Mouse (Mus musculus) hindbrain, embryonic 14.5 days (tissue): ENCODE measurements around the gene Amot. TPM values are rescaled to one million over a fixed set of nuclear protein-coding genes. Genes with fewer than 3 reads are reported as not detected.

Experiments
- ATAC-seq: fragments of 200-750 bp; cut with Nextera tagmentation; 2 replicates; pipeline ENCODE4 v1.8.0; 2017; ENCODE audit warnings: moderate number of reproducible peaks, mild to moderate bottlenecking, moderate TSS enrichment, moderate library complexity; ENCODE audit not compliant: low FRiP score
- DNase-seq: peaks from one replicate; pipeline ENCODE4 v3.0.0-alpha.2; 2015; ENCODE audit warnings: low spot score
- H3K27ac ChIP-seq: fragments of 300-500 bp; sonication (generic); 2 replicates; pipeline ENCODE4 v1.5.1; 2014; ENCODE audit warnings: mild to moderate bottlenecking, moderate library complexity
- H3K27me3 ChIP-seq: fragments of 300-500 bp; sonication (generic); 2 replicates; pipeline ENCODE4 v1.6.1; 2014; ENCODE audit warnings: mild to moderate bottlenecking, low read length, mixed read lengths; ENCODE audit not compliant: control insufficient read depth, insufficient read depth
- H3K36me3 ChIP-seq: fragments of 300-500 bp; sonication (generic); replicated peaks from 2 replicates; pipeline ENCODE4 v1.6.1; 2014; ENCODE audit not compliant: control insufficient read depth, insufficient read depth
- H3K4me1 ChIP-seq: fragments of 300-500 bp; sonication (generic); replicated peaks from 2 replicates; pipeline ENCODE4 v1.6.1; 2014; ENCODE audit warnings: antibody characterized with exemption, low read length, mixed read lengths; ENCODE audit not compliant: control insufficient read depth, insufficient read depth
- H3K4me2 ChIP-seq: fragments of 300-500 bp; sonication (generic); replicated peaks from 2 replicates; pipeline ENCODE4 v1.6.1; 2014; ENCODE audit warnings: mild to moderate bottlenecking, moderate library complexity
- H3K4me3 ChIP-seq: fragments of 300-500 bp; sonication (generic); replicated peaks from 2 replicates; pipeline ENCODE4 v1.5.1; 2014; ENCODE audit warnings: mild to moderate bottlenecking, low read length
- H3K9ac ChIP-seq: fragments of 300-500 bp; sonication (generic); 2 replicates; pipeline ENCODE4 v1.6.1; 2014
- H3K9me3 ChIP-seq: fragments of 300-500 bp; sonication (generic); 2 replicates; pipeline ENCODE4 v1.6.1; 2016; ENCODE audit warnings: low read length; ENCODE audit not compliant: control insufficient read depth
- WGBS: fragments of 180-500 bp; shearing (Covaris S2); extraction: QIAGEN DNeasy Blood & Tissue Kit; methylation state at CpG from one replicate; pipeline ENCODE4 v1.1.7; 2014; 5-methylcytosine and 5-hydroxymethylcytosine counted together
- polyA plus RNA-seq: library from polyadenylated mRNA; unstranded; fragments of >200 nt; fragmentation: Nextera tagmentation; extraction: Ambion mirVana; gene quantifications from 2 replicates; pipeline ENCODE4 v1.2.1, GENCODE M21; 2014

Amot gene
- polyA plus RNA-seq, 1 experiment from 2014 or later: 10.3 TPM

DNA sequence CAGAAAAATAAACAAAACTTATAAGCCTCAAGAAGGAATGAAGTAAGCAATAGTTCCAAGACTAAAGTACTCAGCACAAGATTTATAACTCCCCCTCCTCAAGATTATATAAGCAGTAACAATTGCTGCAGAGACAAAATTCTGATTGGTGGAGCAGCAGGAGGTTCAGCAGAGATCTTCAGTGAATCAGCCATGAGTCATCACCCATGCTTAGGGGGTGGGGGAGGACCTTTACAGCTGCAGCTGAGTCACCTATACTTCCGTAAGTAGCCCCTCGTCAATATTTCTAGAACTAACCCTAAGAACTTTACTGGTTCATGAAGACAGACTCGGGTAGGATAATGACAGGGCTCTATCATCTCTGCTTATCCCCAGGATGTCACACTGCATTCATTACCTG is 43.6 kb downstream of the Amot start:
- Histone ChIP-seq H3K4me1 (no peaks in the 10 kb centered on the region), H3K9me3 (no peaks in the 10 kb centered on the region), H3K4me2 (no peak overlapping the region), H3K36me3 (no peaks in the 10 kb centered on the region), H3K9ac (no peak overlapping the region), H3K4me3 (no peak overlapping the region), H3K27me3 (no peaks in the 10 kb centered on the region), H3K27ac (no peak overlapping the region)
- ATAC-seq (no peak), DNase-seq (no peak)
- 98% methylated on average over 3 of the region's 3 CpGs for WGBS

DNA sequence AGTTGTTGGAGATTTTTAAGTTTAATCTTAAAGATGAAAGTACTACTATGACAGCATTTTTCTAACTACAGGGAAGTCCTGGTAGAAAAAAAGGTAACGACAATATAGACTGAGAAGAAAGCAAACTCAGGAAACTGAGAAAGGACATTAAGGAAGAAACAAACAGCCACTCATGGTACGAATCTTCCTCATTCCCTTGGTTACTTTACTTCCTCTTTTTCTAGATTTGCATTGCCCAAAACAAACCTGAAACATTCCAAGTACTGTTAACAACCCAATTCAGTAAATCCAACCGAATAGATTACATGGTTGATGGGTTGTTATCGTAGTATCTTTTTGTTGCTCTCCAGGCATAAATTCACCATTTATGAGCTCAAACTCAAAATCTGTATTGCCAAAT is 48.7 kb downstream of the Amot start:
- no peaks in the 10 kb centered on the region for H3K4me1 ChIP-seq
- no peaks in the 10 kb centered on the region for H3K27me3 ChIP-seq
- DNase-seq: no peak
- H3K9me3 ChIP-seq: no peaks in the 10 kb centered on the region
- 83% methylated on average over 4 of the region's 4 CpGs for WGBS
- no peak overlapping the region for H3K27ac ChIP-seq
- H3K4me2 ChIP-seq: no peak overlapping the region
- ATAC-seq: no peak
- H3K4me3 ChIP-seq: no peak overlapping the region
- no peaks in the 10 kb centered on the region; the same call in 1 of the 2 replicates for H3K36me3 ChIP-seq
- no peak overlapping the region for H3K9ac ChIP-seq

GRCm38 (mm10) chrX:145455629-145456028 is 49.4 kb downstream of the Amot start:
- Histone ChIP-seq H3K9me3 (no peaks in the 10 kb centered on the region), H3K27ac (no peak overlapping the region), H3K4me2 (no peak overlapping the region), H3K9ac (no peak overlapping the region), H3K36me3 (no peaks in the 10 kb centered on the region; the same call in 1 of the 2 replicates), H3K4me3 (no peak overlapping the region), H3K27me3 (no peaks in the 10 kb centered on the region), H3K4me1 (no peaks in the 10 kb centered on the region)
- 93% methylated on average over 6 of the region's 6 CpGs for WGBS
- no peak for DNase-seq
- ATAC-seq: no peak

GRCm38 (mm10) chrX:145454828-145455227 is 50.2 kb downstream of the Amot start:
- no peak overlapping the region for H3K27ac ChIP-seq
- 77% methylated on average over 4 of the region's 4 CpGs for WGBS
- DNase-seq (no peak), ATAC-seq (0 out of 2 replicates have a peak, but pooled peaks have one; percentile 55)
- H3K4me3 ChIP-seq: no peak overlapping the region
- no peak overlapping the region for H3K9ac ChIP-seq
- no peaks in the 10 kb centered on the region for H3K27me3 ChIP-seq
- no peak overlapping the region for H3K4me2 ChIP-seq
- H3K4me1 ChIP-seq: no peaks in the 10 kb centered on the region
- no peaks in the 10 kb centered on the region for H3K9me3 ChIP-seq
- no peaks in the 10 kb centered on the region; the same call in 1 of the 2 replicates for H3K36me3 ChIP-seq

DNA sequence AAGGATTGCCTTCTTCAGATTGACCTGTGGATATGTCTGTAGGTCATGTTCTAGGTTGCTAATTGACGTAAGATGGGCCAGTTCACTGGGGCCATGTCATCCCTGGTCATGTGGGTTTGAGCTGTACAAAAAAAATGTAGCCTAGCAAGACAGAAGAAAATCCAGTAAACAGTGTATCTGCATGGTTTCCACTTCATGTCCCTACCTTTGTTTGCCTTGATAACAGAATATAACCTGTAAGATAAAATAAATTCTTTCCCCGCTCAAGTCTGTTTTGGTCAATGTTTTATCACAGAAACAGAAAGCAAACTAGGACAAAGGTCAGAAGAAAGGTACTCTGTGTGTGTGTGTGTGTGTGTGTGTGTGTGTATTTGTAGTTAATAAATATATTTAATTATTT is 63.5 kb downstream of the Amot start:
- Histone ChIP-seq H3K4me1 (no peaks in the 10 kb centered on the region), H3K36me3 (no peaks in the 10 kb centered on the region), H3K27ac (no peak overlapping the region), H3K9me3 (no peaks in the 10 kb centered on the region), H3K4me2 (no peak overlapping the region), H3K9ac (no peak overlapping the region), H3K4me3 (no peak overlapping the region), H3K27me3 (no peaks in the 10 kb centered on the region)
- WGBS: 97% methylated on average over 2 of the region's 2 CpGs
- DNase-seq (no peak), ATAC-seq (no peak)

- 73% methylated on average over 4 of the region's 4 CpGs for WGBS
- H3K9me3 ChIP-seq: no peaks in the 10 kb centered on the region
- H3K36me3 ChIP-seq: no peaks in the 10 kb centered on the region
- no peaks in the 10 kb centered on the region for H3K27me3 ChIP-seq
- no peak overlapping the region for H3K9ac ChIP-seq
- no peak for ATAC-seq
- DNase-seq: no peak
- no peak overlapping the region for H3K27ac ChIP-seq
- H3K4me2 ChIP-seq: no peak overlapping the region
- no peaks in the 10 kb centered on the region for H3K4me1 ChIP-seq
- no peak overlapping the region for H3K4me3 ChIP-seq
Measured at GRCm38 (mm10) chrX:145433652-145434051, 71.3 kb downstream of the Amot start.

- H3K36me3 ChIP-seq: no peaks in the 10 kb centered on the region
- H3K9ac ChIP-seq: no peak overlapping the region
- ATAC-seq (no peak), DNase-seq (no peak)
- H3K27ac ChIP-seq: no peak overlapping the region
- H3K4me1 ChIP-seq: no peaks in the 10 kb centered on the region
- H3K4me2 ChIP-seq: no peak overlapping the region
- H3K9me3 ChIP-seq: no peaks in the 10 kb centered on the region
- no peak overlapping the region for H3K4me3 ChIP-seq
- no peaks in the 10 kb centered on the region for H3K27me3 ChIP-seq
- WGBS: 85% methylated on average over 5 of the region's 5 CpGs
Measured at GRCm38 (mm10) chrX:145430836-145431570, 74.0 kb downstream of the Amot start.

GRCm38 (mm10) chrX:145428811-145429210 is 76.2 kb downstream of the Amot start:
- no peak for ATAC-seq
- no peak overlapping the region for H3K9ac ChIP-seq
- H3K4me1 ChIP-seq: no peaks in the 10 kb centered on the region
- no peaks in the 10 kb centered on the region for H3K36me3 ChIP-seq
- no peak overlapping the region for H3K4me2 ChIP-seq
- no peak overlapping the region for H3K4me3 ChIP-seq
- H3K27me3 ChIP-seq: no peaks in the 10 kb centered on the region
- 59% methylated on average over 1 of the region's 1 CpGs for WGBS
- no peaks in the 10 kb centered on the region for H3K9me3 ChIP-seq
- H3K27ac ChIP-seq: no peak overlapping the region
- no peak for DNase-seq

DNA sequence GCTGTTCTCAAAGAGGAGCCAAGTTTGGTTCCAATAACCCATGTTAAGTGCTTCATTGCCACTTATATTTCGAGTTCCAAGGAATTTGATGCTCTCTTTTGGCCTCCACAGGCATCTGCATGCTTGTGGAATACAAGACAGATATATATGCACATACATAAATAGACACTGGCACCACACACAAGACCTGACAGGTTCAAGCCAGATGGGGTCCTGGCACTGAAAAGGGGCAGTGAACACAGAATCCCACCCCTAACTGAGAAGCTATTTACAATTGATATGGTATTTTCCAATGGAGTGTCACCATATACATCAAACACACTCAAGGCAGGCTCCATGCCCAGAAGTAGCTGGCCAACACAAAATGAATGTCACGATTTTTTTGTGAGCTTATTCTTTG is 81.0 kb downstream of the Amot start:
- WGBS: 64% methylated on average over 2 of the region's 2 CpGs
- Histone ChIP-seq H3K9ac (no peak overlapping the region), H3K27ac (no peak overlapping the region), H3K27me3 (no peaks in the 10 kb centered on the region), H3K4me2 (no peak overlapping the region), H3K4me1 (no peaks in the 10 kb centered on the region), H3K4me3 (no peak overlapping the region), H3K36me3 (no peaks in the 10 kb centered on the region), H3K9me3 (no peaks in the 10 kb centered on the region)
- DNase-seq: no peak
- no peak for ATAC-seq

GRCm38 (mm10) chrX:145414319-145414718 is 90.7 kb downstream of the Amot start:
- ATAC-seq (no peak), DNase-seq (no peak)
- H3K4me3 ChIP-seq: no peak overlapping the region
- H3K4me2 ChIP-seq: no peak overlapping the region
- 79% methylated on average over 1 of the region's 1 CpGs for WGBS
- H3K27ac ChIP-seq: no peak overlapping the region
- H3K4me1 ChIP-seq: no peaks in the 10 kb centered on the region
- H3K36me3 ChIP-seq: no peaks in the 10 kb centered on the region
- H3K9me3 ChIP-seq: no peaks in the 10 kb centered on the region
- H3K9ac ChIP-seq: no peak overlapping the region
- H3K27me3 ChIP-seq: no peaks in the 10 kb centered on the region
